Comparison of ENCODE assay signal across 21 mouse cellular contexts in the genomic region with DNA sequence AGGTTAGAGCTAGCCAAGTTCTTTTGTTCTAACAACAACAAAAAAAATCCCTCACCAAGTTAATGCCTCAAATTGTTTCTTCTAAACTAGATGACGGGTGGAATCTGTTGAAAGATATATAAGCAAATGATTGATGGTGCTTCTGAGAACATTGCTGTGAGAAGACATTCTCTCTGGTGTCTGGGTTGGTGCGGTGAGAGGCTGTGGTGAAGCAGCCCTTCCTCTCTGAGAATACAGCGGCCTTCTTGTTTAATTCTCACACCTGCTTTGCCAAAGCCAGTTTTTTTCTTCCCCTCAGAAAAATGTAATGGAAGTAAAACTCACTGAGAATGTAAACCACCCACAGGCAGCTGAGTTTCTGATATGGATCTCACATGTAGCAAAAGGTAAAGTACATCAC. TPM values are rescaled to one million over a fixed set of nuclear protein-coding genes. Genes with fewer than 3 reads are reported as not detected.
DNase-seq lines count a peak whose midpoint lies in the region; ATAC-seq and TF ChIP-seq lines count a peak whose summit lies in the region.
"Had no signal": no experiment of that assay in that cellular context is flagged by ENCODE, and none has a peak within 500 bp of the region (broad histone marks: within the 10 kb centered on the region; RNA-seq: fewer than 3 reads in every experiment).

No protein-coding gene starts in this region.

- peak overlapping the region; percentile 58 for H3K9ac ChIP-seq in liver, embryonic 13.5 days
- no peak overlapping the region for H3K9ac ChIP-seq in lung, postnatal 0 days (replicated peaks; ENCODE audit: low read depth)
- H3K9ac ChIP-seq: embryonic facial prominence, embryonic 13.5 days; hindbrain, embryonic 14.5 days; lung, embryonic 15.5 days; midbrain, embryonic 15.5 days had no signal

- H3K4me3 ChIP-seq in liver, embryonic 13.5 days (replicated peaks) = peak overlapping the region; percentile 38
- no peak overlapping the region for H3K4me3 ChIP-seq in lung, postnatal 0 days (ENCODE audit: low read depth, low read length)
- H3K4me3 ChIP-seq: embryonic facial prominence, embryonic 13.5 days; left cerebral cortex, adult 2 months; lung, embryonic 15.5 days; midbrain, embryonic 15.5 days had no signal

- H3K27ac ChIP-seq in liver, embryonic 13.5 days = peak overlapping the region; percentile 88
- no peak overlapping the region for H3K27ac ChIP-seq in lung, postnatal 0 days (ENCODE audit: low read length)
- H3K27ac ChIP-seq: embryonic facial prominence, embryonic 13.5 days; hindbrain, embryonic 14.5 days; kidney, postnatal 0 days; left cerebral cortex, adult 2 months; lung, embryonic 15.5 days; midbrain, embryonic 15.5 days had no signal

- no peak for TF ChIP-seq CTCF in lung, postnatal 0 days (IDR thresholded peaks at IDR 0.05)

- H3K27me3 ChIP-seq in liver, embryonic 13.5 days = no peaks in the 10 kb centered on the region
- H3K27me3 ChIP-seq in lung, postnatal 0 days (replicated peaks; ENCODE audit: insufficient read depth, low read length) = no peaks in the 10 kb centered on the region
- H3K27me3 ChIP-seq: embryonic facial prominence, embryonic 13.5 days; lung, embryonic 15.5 days; midbrain, embryonic 15.5 days had no signal

- H3K4me1 ChIP-seq in liver, embryonic 13.5 days (replicated peaks) = peaks cover 48% of the 10 kb centered on the region
- H3K4me1 ChIP-seq in lung, postnatal 0 days (ENCODE audit: insufficient read depth, low read depth, low read length) = no peaks in the 10 kb centered on the region
- H3K4me1 ChIP-seq: embryonic facial prominence, embryonic 13.5 days; lung, embryonic 15.5 days; midbrain, embryonic 15.5 days had no signal

- H3K36me3 ChIP-seq in liver, embryonic 13.5 days = no peaks in the 10 kb centered on the region
- H3K36me3 ChIP-seq in lung, postnatal 0 days (ENCODE audit: insufficient read depth, low read length) = no peaks in the 10 kb centered on the region
- H3K36me3 ChIP-seq: embryonic facial prominence, embryonic 13.5 days; lung, embryonic 15.5 days; midbrain, embryonic 15.5 days had no signal

- no peaks in the 10 kb centered on the region for H3K9me3 ChIP-seq in liver, embryonic 13.5 days (replicated peaks)
- H3K9me3 ChIP-seq in lung, postnatal 0 days (ENCODE audit: low read length) = no peaks in the 10 kb centered on the region
- H3K9me3 ChIP-seq: embryonic facial prominence, embryonic 13.5 days; lung, embryonic 15.5 days; midbrain, embryonic 15.5 days had no signal

- peak; percentile 27; the same call in 1 of the 2 replicates for ATAC-seq in liver, embryonic 13.5 days (ENCODE audit: low read depth)
- no peak for ATAC-seq in lung, postnatal 0 days
- ATAC-seq: intestine, postnatal 0 days; midbrain, embryonic 15.5 days had no signal

- TF ChIP-seq EP300 in lung, postnatal 0 days (IDR thresholded peaks at IDR 0.05) = no peak

- 22% methylated on average over 3 of the region's 3 CpGs for WGBS in liver, embryonic 13.5 days (ENCODE audit: insufficient replicate concordance)
- WGBS in lung, postnatal 0 days = 33% methylated on average over 3 of the region's 3 CpGs

- peak overlapping the region; percentile 52 for H3K4me2 ChIP-seq in liver, embryonic 13.5 days
- no peak overlapping the region for H3K4me2 ChIP-seq in lung, postnatal 0 days (replicated peaks; ENCODE audit: low read depth, low read length)
- H3K4me2 ChIP-seq: embryonic facial prominence, embryonic 13.5 days; heart, embryonic 11.5 days; hindbrain, embryonic 14.5 days; lung, embryonic 15.5 days; midbrain, embryonic 15.5 days had no signal

- peak; percentile 56 for DNase-seq in thymus, postnatal 0 days (ENCODE audit: low spot score)
- DNase-seq in thymus, postnatal 25 days = no peak
- DNase-seq in brain, adult 2 months (ENCODE audit: low read depth, low spot score) = peak; percentile 4
- DNase-seq in liver, embryonic 13.5 days = no peak
- DNase-seq in thymus, postnatal 36 days = peak; percentile 13 to 28
- DNase-seq in lung, postnatal 0 days (ENCODE audit: low spot score) = no peak
- no peak for DNase-seq in frontal cortex, postnatal 10 days (ENCODE audit: low spot score in 2 of 2)
- no peak for DNase-seq in embryo, embryonic 11 days
- DNase-seq: cerebellum, adult 2 months; gastrocnemius, postnatal 10 days; heart, postnatal 14 days; spleen, adult 18-20 months had no signal

RNA-seq across cellular contexts. Expression of a gene that starts 36.3 kb away (rescaled TPM):
- 6.2 and 7.4 TPM in 2 replicates for polyA plus RNA-seq in thymus, postnatal 0 days (2015; fragmentation: Nextera tagmentation; extraction: Ambion mirVana)
- 0.54 and 0.55 TPM in 2 replicates for polyA plus RNA-seq in liver, embryonic 13.5 days (2015; fragmentation: Nextera tagmentation; extraction: Ambion mirVana)
- polyA plus RNA-seq in lung, postnatal 0 days (2015; fragmentation: Nextera tagmentation; extraction: Ambion mirVana) = 22.1 and 24.2 TPM in 2 replicates

RNA-seq across cellular contexts. Expression of a gene that starts 57.8 kb away (rescaled TPM):
- polyA plus RNA-seq in thymus, postnatal 0 days (2015; fragmentation: Nextera tagmentation; extraction: Ambion mirVana) = 22.0 and 26.4 TPM in 2 replicates
- polyA plus RNA-seq in liver, embryonic 13.5 days (2015; fragmentation: Nextera tagmentation; extraction: Ambion mirVana) = 0.22 and 0.36 TPM in 2 replicates
- 0.74 and 0.76 TPM in 2 replicates for polyA plus RNA-seq in lung, postnatal 0 days (2015; fragmentation: Nextera tagmentation; extraction: Ambion mirVana)
- polyA plus RNA-seq: embryonic facial prominence, embryonic 13.5 days; forebrain, embryonic 11.5 days; hindbrain, embryonic 14.5 days; midbrain, embryonic 15.5 days had no signal

Comparison
In these comparisons a context has a peak if more than half of its experiments do, and no peak if none do; other contexts are left out.
1. DNase-seq: peak in thymus, postnatal 0 days (single experiment), brain, adult 2 months (single experiment) and thymus, postnatal 36 days (2 of 2); none in thymus, postnatal 25 days (single experiment), liver, embryonic 13.5 days (single experiment), lung, postnatal 0 days (single experiment), frontal cortex, postnatal 10 days (0 of 2) and embryo, embryonic 11 days (single experiment).
2. RNA of a gene that starts 57.8 kb away (polyA plus RNA-seq): 22.0 to 26.4 TPM in thymus, postnatal 0 days; 0.74 to 0.76 TPM in lung, postnatal 0 days and 0.22 to 0.36 TPM in liver, embryonic 13.5 days; every median in the first group is over 10 times any median in the second.